Mouse (Mus musculus) erythroid progenitor cell, adult 5-6 weeks (primary cell): ENCODE measurements around the gene Smarca5. TPM values are rescaled to one million over a fixed set of nuclear protein-coding genes. Genes with fewer than 3 reads are reported as not detected.

ENCODE experiments used
- ATAC-seq: replicated peaks from 2 replicates; pipeline ENCODE4 v1.8.0; 2016; ENCODE audit warnings: moderate number of reproducible peaks, mild to moderate bottlenecking, moderate TSS enrichment, inconsistent platforms; ENCODE audit not compliant: poor library complexity, low FRiP score, severe bottlenecking
- total RNA-seq, 2 experiments: library from RNA; stranded (forward) in 1 of 2; stranded (reverse) in 1 of 2; fragments of 150-400 nt in 1 of 2; fragments of 186-747, 209-891 nt in 1 of 2; gene quantifications; 2 replicates each; pipeline versions ENCODE4 v1.2.3 to v1.2.4; 2015 to 2017; ENCODE audit warnings: low replicate concordance in 2 of 2

Gene Smarca5
- 96.9 and 107 TPM in 2 replicates for total RNA-seq (2015; ENCODE audit: low replicate concordance)
- total RNA-seq (2017; ENCODE audit: low replicate concordance) = 205 and 231 TPM in 2 replicates

GRCm38 (mm10) chr8:80739155-80739924 is at the start of gene Smarca5:
TSS of gene Smarca5 (minus strand) at chr8:80739497.
- ATAC-seq = peak; percentile 96

GRCm38 (mm10) chr8:80784559-80784958 is 45.3 kb upstream of the Smarca5 start:
- ATAC-seq = no peak

- no peak for ATAC-seq
These were observed 44.0 kb upstream of the Smarca5 start for GRCm38 (mm10) chr8:80783271-80783670.

DNA sequence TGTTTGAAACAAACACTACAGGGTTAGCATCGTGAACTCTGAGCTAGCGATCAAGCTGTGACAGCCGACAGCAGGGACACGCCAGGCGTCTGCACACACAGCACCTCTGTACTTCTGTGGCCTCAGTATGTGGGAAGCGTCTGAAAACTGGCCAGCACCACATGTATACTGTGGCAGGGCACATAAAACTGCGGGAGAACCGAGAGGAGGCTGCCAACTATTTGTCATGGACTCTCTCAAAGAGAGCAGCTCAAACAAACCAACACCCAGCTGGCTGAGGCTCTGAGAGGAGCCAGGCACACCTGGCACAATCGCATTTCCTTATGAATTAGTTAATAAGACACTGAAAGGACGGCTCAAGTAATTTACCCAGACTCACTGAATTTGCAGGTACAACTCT is 42.0 kb upstream of the Smarca5 start:
- no peak for ATAC-seq

- ATAC-seq = no peak
These were observed 41.0 kb upstream of the Smarca5 start for GRCm38 (mm10) chr8:80780271-80780670.

DNA sequence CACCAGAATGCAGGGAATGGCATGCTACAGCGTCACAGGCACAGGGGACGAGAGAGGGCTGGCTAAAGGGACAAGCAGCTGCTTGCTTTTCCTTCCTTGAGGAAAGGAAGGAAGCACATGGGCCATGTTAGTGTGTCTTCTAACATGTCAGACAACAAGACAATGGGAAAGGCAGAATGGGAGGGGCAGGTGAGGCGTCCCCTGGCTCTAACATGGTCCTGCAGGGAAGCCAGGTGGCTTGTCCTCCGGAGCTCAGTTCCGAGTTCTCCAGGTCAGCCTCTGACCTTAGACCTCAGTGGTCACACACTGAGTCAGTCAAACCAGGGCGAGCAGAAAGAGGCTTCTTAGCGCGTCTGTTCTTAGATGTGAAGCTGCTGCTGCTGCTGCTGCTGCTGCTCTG is 37.1 kb upstream of the Smarca5 start:
- no peak for ATAC-seq

DNA sequence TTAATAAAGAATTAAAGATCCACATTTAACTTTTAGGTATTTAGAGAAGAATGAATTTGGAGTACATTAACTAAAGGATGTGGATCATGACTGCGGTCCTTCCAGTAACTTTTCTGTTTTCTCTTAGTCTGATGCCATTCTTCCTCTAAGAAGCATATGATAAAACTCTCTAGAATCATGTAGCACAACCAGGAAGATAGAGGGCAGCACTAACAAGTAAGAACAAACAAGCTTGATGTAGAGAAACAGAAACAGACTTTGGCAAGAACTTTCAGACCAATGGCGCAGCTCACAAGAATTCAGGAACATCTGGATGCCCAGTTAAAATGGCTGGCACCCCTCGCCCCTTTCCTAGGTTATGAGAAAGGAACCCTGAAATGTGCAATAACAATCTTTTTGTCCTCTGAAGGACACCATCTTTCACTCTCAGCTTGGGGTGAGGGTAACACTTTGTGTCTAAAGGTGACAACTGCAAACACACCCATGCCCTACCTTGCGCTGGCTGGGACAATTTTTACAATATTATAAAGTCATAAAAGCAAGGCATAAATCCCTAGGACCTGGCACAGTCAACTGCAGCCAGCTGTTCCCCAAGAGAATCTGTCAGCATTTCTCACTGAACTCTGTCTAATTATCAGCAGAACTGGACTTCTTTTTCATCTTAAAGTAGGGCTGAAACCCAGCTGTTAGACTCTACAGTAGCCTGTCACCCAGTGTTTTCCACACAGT is 33.6 kb upstream of the Smarca5 start:
- no peak for ATAC-seq

DNA sequence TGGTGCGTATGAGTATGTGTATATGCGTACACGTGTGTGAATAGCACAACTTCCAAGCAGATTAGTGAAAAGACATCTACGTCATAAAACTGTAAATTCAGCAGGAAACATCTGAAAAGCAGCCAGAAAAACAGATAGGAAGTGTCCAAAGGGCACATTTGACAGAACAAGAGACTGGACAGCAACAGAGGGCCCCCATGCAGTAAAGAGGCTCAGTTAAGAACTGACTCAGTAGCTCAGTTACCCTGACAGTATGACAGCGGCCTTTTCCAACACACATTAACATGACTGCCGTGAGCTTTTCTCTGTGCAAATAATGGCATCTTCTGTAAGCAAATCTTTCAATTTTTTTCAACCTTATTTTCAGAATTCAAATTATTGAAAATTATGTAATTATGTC is 29.2 kb upstream of the Smarca5 start:
- ATAC-seq = no peak

GRCm38 (mm10) chr8:80753017-80753715 is 13.9 kb upstream of the Smarca5 start:
- ATAC-seq = peak; percentile 83

DNA sequence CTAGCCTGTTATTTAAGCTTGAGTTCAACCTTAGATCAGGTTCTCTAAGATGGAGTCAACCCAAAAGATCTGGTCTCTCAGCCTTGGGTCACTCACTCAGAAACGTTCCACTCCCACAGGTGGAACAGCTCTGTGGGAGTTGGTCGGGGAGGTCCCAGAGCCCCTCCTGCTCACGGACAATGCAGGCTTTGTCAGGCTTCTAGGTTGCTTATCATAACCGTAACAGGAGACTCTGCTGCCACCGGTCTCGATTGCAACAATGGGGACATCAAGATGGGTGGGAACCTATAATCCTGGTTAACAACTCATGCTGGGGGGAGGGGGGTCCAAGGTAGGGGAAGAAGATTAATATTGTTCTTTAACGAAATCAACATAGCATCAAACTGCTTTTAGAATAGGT is 13.1 kb upstream of the Smarca5 start:
- ATAC-seq = no peak

DNA sequence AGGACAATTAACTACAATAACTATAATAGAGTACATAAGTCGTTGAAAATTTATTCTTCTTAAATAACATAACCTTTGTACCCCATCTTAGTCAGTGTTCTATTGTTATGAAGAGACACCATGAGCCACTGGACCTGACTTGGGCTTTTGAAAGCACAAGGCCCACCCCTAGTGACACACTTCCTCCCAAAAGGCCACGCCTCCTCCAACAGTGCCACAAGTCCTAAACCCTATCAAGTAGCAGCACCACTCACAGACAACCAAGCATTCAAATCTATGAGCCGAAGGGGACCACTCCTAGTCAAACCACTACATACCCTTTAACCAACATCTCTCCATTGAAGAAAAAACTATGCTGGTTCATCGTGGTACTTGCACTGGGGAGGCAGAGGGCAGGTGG is 9.8 kb upstream of the Smarca5 start:
- ATAC-seq = no peak

DNA sequence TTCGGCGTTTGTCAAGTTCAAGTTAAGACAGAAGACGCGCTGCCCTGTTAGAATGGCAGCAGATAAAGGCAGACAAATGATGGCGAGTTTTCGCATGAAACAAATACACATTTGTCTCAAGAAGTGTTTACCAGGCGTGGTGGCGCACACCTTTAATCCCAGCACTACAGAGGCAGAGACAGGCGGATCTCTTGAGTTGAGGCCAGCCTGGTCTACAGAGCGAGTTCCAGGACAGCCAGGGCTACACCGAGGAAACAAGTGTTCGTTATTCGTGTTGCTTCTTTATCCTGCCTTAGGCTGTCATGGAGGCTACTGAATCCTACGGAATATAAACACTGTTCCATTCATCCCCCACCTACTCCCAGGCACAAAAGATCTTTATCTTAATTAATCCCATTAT is 635 bp upstream of the Smarca5 start:
- peak; percentile 22; the same call in 1 of the 2 replicates for ATAC-seq

DNA sequence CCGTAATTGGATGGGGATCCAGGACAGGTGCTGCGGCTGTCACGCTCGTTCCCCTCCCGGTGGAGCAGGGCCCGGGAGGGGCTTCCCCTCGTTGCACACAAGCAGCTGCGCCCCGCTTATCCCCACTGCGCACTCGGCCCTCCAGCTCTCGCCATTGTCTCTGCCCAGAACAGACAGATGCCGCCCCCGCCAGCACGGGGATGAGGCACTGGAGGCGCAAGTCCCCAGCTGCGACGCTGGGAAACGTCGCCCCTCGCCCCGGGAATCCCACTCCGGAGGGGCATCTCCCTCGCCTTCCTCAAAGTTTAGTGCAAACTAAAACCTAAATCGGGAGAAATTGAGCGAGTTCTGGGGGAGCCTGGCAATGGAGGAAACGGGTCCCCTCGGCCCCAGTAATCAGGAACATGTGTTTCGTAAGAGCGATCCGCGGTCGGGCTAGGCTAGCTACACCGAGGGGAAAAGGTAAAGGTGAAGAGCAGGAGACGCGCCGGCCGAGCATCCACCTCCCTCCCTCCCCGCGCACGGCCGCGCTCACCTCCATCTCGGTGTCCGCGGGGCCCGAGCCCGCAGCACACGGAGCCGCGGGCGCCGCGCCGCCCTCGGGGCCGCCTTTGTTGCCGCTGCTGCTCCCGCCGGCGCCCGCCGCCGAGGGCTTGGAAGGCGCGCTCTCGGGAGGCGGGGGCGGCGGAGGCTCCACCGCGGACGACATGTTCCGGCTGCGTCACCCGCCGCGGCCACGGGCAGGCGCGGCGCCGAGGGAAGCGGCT is 726 bp downstream of the Smarca5 start:
- peak; percentile 68 for ATAC-seq

- no peak for ATAC-seq
These were observed 1.3 kb downstream of the Smarca5 start for GRCm38 (mm10) chr8:80738046-80738387.

DNA sequence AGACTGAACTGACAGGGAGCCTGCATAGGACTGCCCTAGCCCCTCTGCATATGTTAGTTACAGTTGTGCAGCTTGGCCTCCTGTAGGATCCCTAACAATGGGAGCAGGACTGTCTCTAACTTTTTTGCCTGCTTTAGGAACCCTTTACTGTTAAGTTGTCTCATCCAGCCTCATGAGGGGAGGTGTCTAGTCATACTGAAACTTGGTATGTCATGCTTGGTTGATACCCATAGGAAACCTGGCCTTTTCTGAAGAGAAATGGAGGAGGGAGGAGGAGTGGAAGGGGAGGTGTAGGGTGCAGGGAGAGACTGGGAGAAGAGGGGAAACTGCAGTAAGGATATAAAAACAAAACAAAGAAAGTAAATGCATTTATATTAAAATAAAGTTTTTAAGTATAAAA is 7.0 kb downstream of the Smarca5 start:
- no peak for ATAC-seq

- no peak for ATAC-seq
These were observed 24.8 kb downstream of the Smarca5 start for GRCm38 (mm10) chr8:80714461-80714860.

GRCm38 (mm10) chr8:80710670-80711400 is 28.5 kb downstream of the Smarca5 start:
- peak; percentile 84 for ATAC-seq

- ATAC-seq = peak; percentile 92
These were observed 51.2 kb downstream of the Smarca5 start for GRCm38 (mm10) chr8:80688141-80688540.

GRCm38 (mm10) chr8:80683756-80684335 is 55.5 kb downstream of the Smarca5 start:
- ATAC-seq = peak; percentile 72
